Mouse (Mus musculus) cortical plate, adult 2 months (tissue): Measurements from ENCODE around the gene Rundc3a. TPM values are rescaled to one million over a fixed set of nuclear protein-coding genes. Genes with fewer than 3 reads are reported as not detected.

ENCODE experiments used
- H3K27ac ChIP-seq: fragments of 200-500 bp; 2 replicates; pipeline ENCODE4 v1.5.1; 2012; ENCODE audit warnings: low read length, control low read depth, inconsistent platforms; ENCODE audit not compliant: insufficient read depth
- H3K4me1 ChIP-seq: fragments of 200-500 bp; 2 replicates; pipeline ENCODE4 v1.6.1; 2011; ENCODE audit warnings: low read length; ENCODE audit not compliant: control insufficient read depth, insufficient read depth
- H3K4me3 ChIP-seq: fragments of 200-500 bp; 2 replicates; pipeline ENCODE4 v1.5.1; 2011; ENCODE audit warnings: mild to moderate bottlenecking, low read length, control low read depth; ENCODE audit not compliant: insufficient read depth
- CTCF ChIP-seq: fragments of 200-500 bp; IDR thresholded peaks from 2 replicates; pipeline ENCODE4 v1.5.1; 2011; ENCODE audit warnings: mild to moderate bottlenecking, control low read depth, low read length; ENCODE audit not compliant: insufficient read depth; ENCODE audit errors: extremely low read depth
- POLR2A ChIP-seq: fragments of 200-500 bp; IDR thresholded peaks from 2 replicates; pipeline ENCODE4 v1.6.1; 2011; ENCODE audit warnings: mild to moderate bottlenecking, low read length, control low read depth; ENCODE audit not compliant: insufficient read depth; ENCODE audit errors: extremely low read depth
- polyA plus RNA-seq: library from polyadenylated mRNA; depleted of rRNA; stranded (reverse); fragments of >200 nt; gene quantifications from 2 replicates; pipeline ENCODE4 v1.2.3, GENCODE M21; 2012

Gene Rundc3a
- polyA plus RNA-seq, 1 experiment: 511 TPM

DNA sequence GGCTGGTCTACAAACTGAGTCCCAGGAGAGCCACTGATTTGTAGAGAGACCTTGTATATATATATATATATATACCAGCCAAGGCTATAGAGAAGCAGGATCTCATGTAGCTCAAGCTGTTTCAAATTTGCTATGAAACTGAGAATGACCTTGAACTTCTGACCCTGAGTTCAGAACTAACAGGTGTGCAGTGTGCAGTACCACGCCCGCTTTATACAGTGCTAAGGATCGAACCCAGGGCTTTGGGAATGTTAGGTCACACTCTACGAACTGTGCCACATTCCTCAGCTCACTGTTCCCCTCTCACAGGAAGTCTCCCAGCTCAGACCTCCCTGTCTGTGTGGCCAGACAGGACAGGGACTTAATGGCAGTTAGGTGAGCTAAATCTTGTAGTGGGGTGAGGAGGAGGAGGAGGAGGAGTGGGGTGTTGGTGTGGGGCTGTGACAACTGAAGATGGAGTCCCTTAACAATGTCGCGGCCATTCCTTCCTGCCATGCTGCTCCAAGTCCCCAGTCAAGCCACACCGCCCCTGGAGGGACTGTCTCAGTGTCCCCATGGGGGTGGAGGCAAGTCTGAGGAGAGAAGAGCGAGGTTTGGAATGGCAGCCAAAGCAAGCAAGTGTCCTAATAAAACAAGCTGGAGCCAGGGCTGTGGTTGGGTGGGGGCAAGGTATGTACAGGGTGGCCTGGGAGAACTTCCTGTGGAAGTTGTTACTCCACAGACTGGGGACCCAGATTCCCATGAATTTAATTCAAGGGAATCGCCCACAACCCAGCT lies 25.5 kb upstream of the Rundc3a start:
- Histone ChIP-seq H3K4me3 (no peak overlapping the region), H3K27ac (no peak overlapping the region), H3K4me1 (no peaks in the 10 kb centered on the region)
- TF ChIP-seq CTCF (no peak), POLR2A (no peak)

DNA sequence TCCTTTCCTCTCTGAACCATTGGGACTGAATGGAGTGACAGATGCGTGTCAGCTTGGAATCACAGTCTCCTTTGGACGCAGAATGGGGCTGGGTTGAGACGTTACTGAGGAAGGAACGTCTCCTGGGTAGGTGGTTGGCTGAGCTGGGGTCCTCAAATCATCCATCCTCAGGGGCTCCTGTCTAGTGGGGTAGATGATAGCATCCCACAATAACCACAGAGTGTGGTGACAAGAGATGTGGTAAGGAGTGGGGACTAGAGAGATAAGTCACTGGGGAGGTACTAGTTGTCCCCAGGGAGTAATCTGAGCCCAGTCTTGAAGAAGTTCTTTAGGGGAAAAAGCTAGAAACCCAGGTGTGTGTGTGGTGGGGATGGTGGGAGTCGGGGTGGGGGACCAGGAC lies 24.9 kb upstream of the Rundc3a start:
- no peak overlapping the region for H3K27ac ChIP-seq
- H3K4me1 ChIP-seq: no peaks in the 10 kb centered on the region
- no peak overlapping the region for H3K4me3 ChIP-seq
- TF ChIP-seq CTCF (no peak), POLR2A (no peak)

DNA sequence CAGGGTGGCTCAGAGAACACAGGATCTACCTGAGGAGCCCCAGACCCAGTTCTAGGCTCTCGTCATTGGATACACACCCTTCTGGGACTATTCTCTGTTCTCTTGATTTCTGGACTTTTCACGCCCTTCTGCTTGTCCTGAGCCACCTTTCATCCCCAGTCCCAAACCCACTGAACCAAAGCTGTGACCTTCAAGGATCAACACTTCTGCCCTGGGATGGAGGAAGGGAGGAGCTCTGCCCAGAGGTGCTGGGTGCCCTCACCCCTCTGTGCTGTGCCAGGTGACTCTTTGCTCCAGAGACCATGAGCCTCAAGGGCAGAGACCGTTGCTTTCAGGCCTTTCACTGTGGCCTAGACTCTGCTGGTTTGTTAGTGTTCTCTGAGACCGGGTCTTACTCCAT lies 23.9 kb upstream of the Rundc3a start:
- no peaks in the 10 kb centered on the region for H3K4me1 ChIP-seq
- H3K4me3 ChIP-seq: no peak overlapping the region
- no peak for TF ChIP-seq CTCF
- no peak for TF ChIP-seq POLR2A
- H3K27ac ChIP-seq: no peak overlapping the region

DNA sequence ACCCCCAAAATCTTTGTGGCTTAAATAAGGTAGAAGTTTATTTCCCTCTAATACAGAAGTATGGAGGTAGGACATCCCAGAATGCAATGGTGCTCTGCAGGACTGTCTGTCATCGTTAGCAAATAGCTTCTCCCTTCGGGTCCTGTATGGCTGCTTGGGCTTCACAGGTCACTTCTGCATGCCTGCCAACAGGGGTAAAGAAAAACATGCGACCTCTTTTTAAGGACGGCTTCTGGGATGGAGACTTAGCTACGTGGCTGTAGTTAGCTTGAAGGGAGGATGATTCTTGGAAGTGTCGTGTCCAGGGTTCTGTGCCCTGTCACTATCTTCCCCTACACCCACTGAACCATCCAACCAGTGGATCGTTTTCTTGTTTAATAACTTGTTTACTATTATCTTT lies 22.9 kb upstream of the Rundc3a start:
- Histone ChIP-seq H3K4me1 (no peaks in the 10 kb centered on the region), H3K4me3 (no peak overlapping the region)
- TF ChIP-seq POLR2A: no peak
- no peak for TF ChIP-seq CTCF

DNA sequence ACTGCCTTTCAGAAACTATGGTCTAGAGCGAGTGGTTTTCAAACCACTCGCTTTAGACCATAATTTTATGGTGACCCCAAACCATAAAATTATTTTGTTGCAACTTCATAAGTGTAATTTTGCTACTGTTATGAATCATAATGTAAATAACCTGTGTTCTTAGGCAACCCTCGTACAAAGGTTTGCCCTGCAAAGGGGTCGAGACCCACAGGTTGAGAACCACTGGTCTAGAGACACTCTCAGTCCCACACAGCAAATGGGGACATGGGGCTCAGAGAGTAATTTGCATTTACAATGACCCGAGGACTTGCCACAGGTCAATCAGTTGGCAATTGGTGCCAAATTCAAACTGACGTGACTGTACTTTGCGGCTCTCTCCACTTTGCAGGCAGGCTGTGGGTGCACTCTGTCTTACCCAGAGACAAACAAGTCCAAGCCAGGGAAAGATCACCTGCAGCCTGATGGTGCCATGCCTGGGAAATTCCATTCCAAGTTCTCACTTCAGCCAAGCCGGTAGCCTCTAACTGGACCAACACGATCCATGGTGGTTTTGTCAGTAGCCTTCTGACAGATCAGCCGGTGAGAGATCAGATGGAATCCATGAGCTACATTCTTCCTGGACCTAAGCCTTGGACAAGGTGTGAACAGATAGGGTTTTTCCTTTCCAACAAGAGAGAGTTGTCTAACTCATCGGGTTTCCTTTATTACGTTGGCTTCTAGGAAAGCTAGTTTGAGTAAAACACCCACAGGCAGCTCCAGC lies 21.1 kb upstream of the Rundc3a start:
- TF ChIP-seq CTCF: no peak
- TF ChIP-seq POLR2A: no peak
- no peaks in the 10 kb centered on the region for H3K4me1 ChIP-seq

More for the DNA sequence above, 22.9 kb upstream of the Rundc3a start:
- H3K27ac ChIP-seq: no peak overlapping the region

DNA sequence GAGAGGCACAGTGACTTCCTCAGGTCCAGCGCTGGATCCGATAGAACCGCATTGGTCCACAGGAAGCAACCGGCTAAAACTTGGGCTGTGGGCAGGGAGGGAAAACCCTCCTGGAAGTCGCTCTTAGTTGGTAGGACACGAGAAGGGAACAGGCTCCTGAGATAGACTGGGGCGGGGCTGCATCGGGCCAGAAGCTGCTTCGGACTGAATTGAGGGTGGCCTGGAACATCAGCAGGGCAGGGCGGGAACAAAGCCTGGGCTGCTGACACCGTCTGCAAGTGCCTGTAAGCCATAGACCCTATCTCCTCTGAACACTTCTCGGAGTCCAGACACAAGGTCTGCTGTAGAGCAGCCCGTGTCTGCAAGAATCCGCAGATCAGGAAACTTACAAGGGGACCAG lies 20.3 kb upstream of the Rundc3a start:
- TF ChIP-seq CTCF (no peak), POLR2A (no peak)
- Histone ChIP-seq H3K4me3 (no peak overlapping the region), H3K27ac (no peak overlapping the region), H3K4me1 (no peaks in the 10 kb centered on the region)

More for the DNA sequence above, 21.1 kb upstream of the Rundc3a start:
- Histone ChIP-seq H3K4me3 (no peak overlapping the region), H3K27ac (no peak overlapping the region)

DNA sequence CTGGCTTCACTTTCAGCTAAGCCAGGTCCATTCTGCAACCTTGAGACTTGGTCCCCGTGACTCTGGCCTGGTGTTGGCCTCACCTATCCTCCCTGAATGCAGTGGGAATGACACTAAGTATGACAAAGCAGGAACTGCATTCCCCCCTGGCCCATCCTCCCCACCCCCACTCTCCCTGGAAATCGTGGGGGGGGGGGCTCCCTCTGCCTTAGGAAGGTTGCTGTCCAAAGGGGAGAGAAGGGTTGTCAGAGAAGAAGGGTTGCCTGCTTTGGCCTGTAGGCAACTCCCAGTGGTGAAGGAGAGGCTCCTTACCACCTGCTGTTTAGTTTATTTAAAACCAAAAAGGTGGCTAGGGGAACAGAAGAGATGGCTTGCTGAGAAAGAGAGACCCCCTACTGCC lies 19.6 kb upstream of the Rundc3a start:
- no peak overlapping the region for H3K4me3 ChIP-seq

DNA sequence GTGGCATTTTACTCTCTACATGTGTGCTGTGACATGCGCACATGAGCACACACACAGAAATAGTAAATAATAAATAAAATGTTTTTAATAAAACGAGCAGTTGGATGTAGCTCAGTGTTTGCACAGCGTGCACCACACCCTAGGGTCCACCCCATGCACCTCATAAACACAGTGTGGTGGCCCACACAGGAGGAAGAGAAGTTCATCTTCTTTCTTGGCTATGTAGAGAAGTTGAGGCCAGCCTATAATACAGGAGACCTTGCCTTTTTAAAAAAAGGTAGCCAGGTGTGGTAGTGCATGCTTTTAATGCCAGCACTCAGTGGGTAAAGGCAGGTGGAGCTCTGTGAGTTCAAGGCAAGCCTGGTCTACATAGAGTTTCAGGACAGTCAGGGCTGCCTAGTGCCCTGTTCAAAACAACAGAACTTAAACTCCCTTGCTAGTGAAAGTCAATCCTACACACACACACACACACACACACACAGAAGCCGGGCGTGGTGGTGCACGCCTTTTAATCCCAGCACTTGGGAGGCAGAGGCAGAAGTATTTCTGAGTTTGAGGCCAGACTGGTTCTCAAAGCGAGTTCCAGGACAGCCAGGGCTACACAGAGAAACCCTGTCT lies 19.0 kb upstream of the Rundc3a start:
- Histone ChIP-seq H3K4me3 (no peak overlapping the region), H3K27ac (no peak overlapping the region), H3K4me1 (no peaks in the 10 kb centered on the region)
- TF ChIP-seq CTCF (no peak), POLR2A (no peak)

More for the DNA sequence above, 19.6 kb upstream of the Rundc3a start:
- no peak for TF ChIP-seq CTCF
- no peak for TF ChIP-seq POLR2A
- Histone ChIP-seq H3K4me1 (no peaks in the 10 kb centered on the region), H3K27ac (no peak overlapping the region)
